Mouse (Mus musculus): ENCODE measurements at regions not wholly inside any gene's neighbourhood (a gene's known extent, or its start where the extent isn't known, plus 50 kb on each side); places are given as distances from the start of the nearest gene placed in this dataset.

- no peak for ATAC-seq (replicated peaks; ENCODE audit: low read depth, poor library complexity, severe bottlenecking)
Observed at GRCm38 (mm10) chr13:47298010-47298409, 175.6 kb downstream of the Rnf144b start.

GRCm38 (mm10) chr13:47300486-47300885 lies 178.0 kb downstream of the Rnf144b start:
- no peak for ATAC-seq (replicated peaks; ENCODE audit: low read depth, poor library complexity, severe bottlenecking)

- ATAC-seq (replicated peaks; ENCODE audit: low read depth, poor library complexity, severe bottlenecking): no peak
Observed at GRCm38 (mm10) chr13:47301070-47301469, 178.6 kb downstream of the Rnf144b start.

- ATAC-seq (replicated peaks; ENCODE audit: low read depth, poor library complexity, severe bottlenecking): no peak
Observed at GRCm38 (mm10) chr13:47309492-47309891, 187.0 kb downstream of the Rnf144b start.

GRCm38 (mm10) chr13:47310751-47311202 lies 188.3 kb downstream of the Rnf144b start:
- no peak for ATAC-seq (replicated peaks; ENCODE audit: low read depth, poor library complexity, severe bottlenecking)

GRCm38 (mm10) chr13:47319549-47319948 lies 197.1 kb downstream of the Rnf144b start:
- ATAC-seq (replicated peaks; ENCODE audit: low read depth, poor library complexity, severe bottlenecking): no peak

- no peak for ATAC-seq (replicated peaks; ENCODE audit: low read depth, poor library complexity, severe bottlenecking)
Observed at GRCm38 (mm10) chr13:47321876-47322275, 199.4 kb downstream of the Rnf144b start.

GRCm38 (mm10) chr13:47335996-47336684 lies 213.7 kb downstream of the Rnf144b start:
- ATAC-seq (replicated peaks; ENCODE audit: low read depth, poor library complexity, severe bottlenecking): no peak

- no peak for ATAC-seq (replicated peaks; ENCODE audit: low read depth, poor library complexity, severe bottlenecking)
Observed at GRCm38 (mm10) chr13:47336865-47337441, 214.5 kb downstream of the Rnf144b start.

GRCm38 (mm10) chr13:47339411-47339810 lies 217.0 kb downstream of the Rnf144b start:
- no peak for ATAC-seq (replicated peaks; ENCODE audit: low read depth, poor library complexity, severe bottlenecking)

GRCm38 (mm10) chr13:47342361-47342760 lies 219.9 kb downstream of the Rnf144b start:
- ATAC-seq (replicated peaks; ENCODE audit: low read depth, poor library complexity, severe bottlenecking): no peak

- ATAC-seq (replicated peaks; ENCODE audit: low read depth, poor library complexity, severe bottlenecking): peak; percentile 58
Observed at GRCm38 (mm10) chr13:47345576-47345975, 223.1 kb downstream of the Rnf144b start.

- ATAC-seq (replicated peaks; ENCODE audit: low read depth, poor library complexity, severe bottlenecking): no peak
Observed at GRCm38 (mm10) chr13:47347835-47348234, 225.4 kb downstream of the Rnf144b start.

- peak; percentile 66; the same call in 1 of the 2 replicates for ATAC-seq (replicated peaks; ENCODE audit: low read depth, poor library complexity, severe bottlenecking)
Observed at GRCm38 (mm10) chr13:47348517-47349145, 226.2 kb downstream of the Rnf144b start.

GRCm38 (mm10) chr13:47354446-47354845 lies 232.0 kb downstream of the Rnf144b start:
- ATAC-seq (replicated peaks; ENCODE audit: low read depth, poor library complexity, severe bottlenecking): no peak

GRCm38 (mm10) chr13:47355169-47355568 lies 232.7 kb downstream of the Rnf144b start:
- peak; percentile 79 for ATAC-seq (replicated peaks; ENCODE audit: low read depth, poor library complexity, severe bottlenecking)

- ATAC-seq (replicated peaks; ENCODE audit: low read depth, poor library complexity, severe bottlenecking): no peak
Observed at GRCm38 (mm10) chr13:47358986-47359385, 236.5 kb downstream of the Rnf144b start.

- ATAC-seq (replicated peaks; ENCODE audit: low read depth, poor library complexity, severe bottlenecking): no peak
Observed at GRCm38 (mm10) chr13:47365776-47366175, 243.3 kb downstream of the Rnf144b start.

GRCm38 (mm10) chr13:47368041-47368823 lies 245.8 kb downstream of the Rnf144b start:
- ATAC-seq (replicated peaks; ENCODE audit: low read depth, poor library complexity, severe bottlenecking): no peak

GRCm38 (mm10) chr13:47374583-47374982 lies 252.1 kb downstream of the Rnf144b start:
- no peak for ATAC-seq (replicated peaks; ENCODE audit: low read depth, poor library complexity, severe bottlenecking)

GRCm38 (mm10) chr13:47391023-47391422 lies 268.6 kb downstream of the Rnf144b start:
- ATAC-seq (replicated peaks; ENCODE audit: low read depth, poor library complexity, severe bottlenecking): no peak
